Comparison of ENCODE assay signal across 8 mouse cellular contexts in genomic region chr17:23672761-23673160, GRCm38 (mm10). TPM values are rescaled to one million over a fixed set of nuclear protein-coding genes. Genes with fewer than 3 reads are reported as not detected.
A peak's percentile ranks its signal among the peaks of the same experiment; 100 is the strongest.
DNase-seq lines count a peak whose midpoint lies in the region; ATAC-seq lines count a peak whose summit lies in the region.

No protein-coding gene starts in this region.

- peak overlapping the region; percentile 91 for H3K9ac ChIP-seq in heart, embryonic 16.5 days (ENCODE audit: low read length)
- no peak overlapping the region for H3K9ac ChIP-seq in hindbrain, embryonic 14.5 days
- 0 out of 2 replicates have a peak overlapping the region, but pooled peaks have one; percentile 72 for H3K9ac ChIP-seq in midbrain, embryonic 13.5 days (replicated peaks)

- ATAC-seq in heart, embryonic 16.5 days (replicated peaks; ENCODE audit: extremely low read depth, insufficient read depth, low FRiP score), result no peak
- no peak for ATAC-seq in hindbrain, embryonic 14.5 days (ENCODE audit: low FRiP score)
- peak; percentile 0; the same call in 1 of the 2 replicates for ATAC-seq in midbrain, embryonic 13.5 days
- ATAC-seq in inflammation-experienced regulatory T-cells, adult 6 months, result no peak

- H3K9me3 ChIP-seq in heart, embryonic 16.5 days (replicated peaks; ENCODE audit: control insufficient read depth, low read length), result no peaks in the 10 kb centered on the region
- no peaks in the 10 kb centered on the region for H3K9me3 ChIP-seq in hindbrain, embryonic 14.5 days (ENCODE audit: control insufficient read depth, low read length)
- no peaks in the 10 kb centered on the region for H3K9me3 ChIP-seq in midbrain, embryonic 13.5 days

- peaks cover 27% of the 10 kb centered on the region for H3K36me3 ChIP-seq in heart, embryonic 16.5 days (ENCODE audit: control insufficient read depth, insufficient read depth)
- peaks cover 19% of the 10 kb centered on the region for H3K36me3 ChIP-seq in hindbrain, embryonic 14.5 days (replicated peaks; ENCODE audit: control insufficient read depth, insufficient read depth)
- H3K36me3 ChIP-seq in midbrain, embryonic 13.5 days, result peaks cover 23% of the 10 kb centered on the region

- H3K4me3 ChIP-seq in heart, embryonic 16.5 days (ENCODE audit: low read length), result peak overlapping the region; percentile 84
- peak overlapping the region; percentile 81 for H3K4me3 ChIP-seq in brown adipose tissue, adult 24 weeks (ENCODE audit: insufficient read depth, low read depth, low read length)
- peak overlapping the region; percentile 58 for H3K4me3 ChIP-seq in hindbrain, embryonic 14.5 days (replicated peaks; ENCODE audit: low read length)
- H3K4me3 ChIP-seq in midbrain, embryonic 13.5 days (replicated peaks), result peak overlapping the region; percentile 63; the same call in 1 of the 2 replicates

- peak overlapping the region; percentile 92 for H3K4me2 ChIP-seq in heart, embryonic 16.5 days (ENCODE audit: low read depth, low read length)
- H3K4me2 ChIP-seq in hindbrain, embryonic 14.5 days (replicated peaks), result peak overlapping the region; percentile 77
- H3K4me2 ChIP-seq in midbrain, embryonic 13.5 days (replicated peaks), result peak overlapping the region; percentile 73

- WGBS in heart, embryonic 16.5 days, result 65% methylated on average over 3 of the region's 3 CpGs
- 82% methylated on average over 3 of the region's 3 CpGs for WGBS in hindbrain, embryonic 14.5 days
- WGBS in midbrain, embryonic 13.5 days, result 73% methylated on average over 3 of the region's 3 CpGs

- no peak overlapping the region for H3K27ac ChIP-seq in heart, embryonic 16.5 days (ENCODE audit: low read length)
- H3K27ac ChIP-seq in brown adipose tissue, adult 24 weeks (replicated peaks; ENCODE audit: low read depth, low read length), result no peak overlapping the region
- H3K27ac ChIP-seq in hindbrain, embryonic 14.5 days, result no peak overlapping the region
- H3K27ac ChIP-seq in midbrain, embryonic 13.5 days, result no peak overlapping the region

- no peak for DNase-seq in heart, postnatal 36 days
- DNase-seq in hindbrain, embryonic 14.5 days (ENCODE audit: low spot score), result no peak
- DNase-seq in ovary, postnatal 14 days (ENCODE audit: low spot score), result no peak
- no peak for DNase-seq in ovary, adult 18-20 months (ENCODE audit: low spot score)

- H3K27me3 ChIP-seq in heart, embryonic 16.5 days (ENCODE audit: control insufficient read depth, insufficient read depth, low read length), result no peaks in the 10 kb centered on the region
- peaks cover 28% of the 10 kb centered on the region for H3K27me3 ChIP-seq in hindbrain, embryonic 14.5 days (ENCODE audit: control insufficient read depth, insufficient read depth, low read length)
- H3K27me3 ChIP-seq in midbrain, embryonic 13.5 days, result peaks cover 33% of the 10 kb centered on the region

- H3K4me1 ChIP-seq in heart, embryonic 16.5 days (ENCODE audit: control insufficient read depth, insufficient read depth, low read length), result peaks cover 31% of the 10 kb centered on the region
- H3K4me1 ChIP-seq in brown adipose tissue, adult 24 weeks (ENCODE audit: control insufficient read depth, insufficient read depth, insufficient read length, low read length), result peaks cover 6% of the 10 kb centered on the region; the same call in 1 of the 2 replicates
- H3K4me1 ChIP-seq in hindbrain, embryonic 14.5 days (replicated peaks; ENCODE audit: control insufficient read depth, insufficient read depth, low read length), result peaks cover 26% of the 10 kb centered on the region
- H3K4me1 ChIP-seq in midbrain, embryonic 13.5 days (replicated peaks), result peaks cover 40% of the 10 kb centered on the region

- intact Hi-C loops in heart, postnatal 36 days (cut with DNase I), result no loop called here

RNA-seq across cellular contexts. Expression of gene Hcfc1r1, which starts 0.6 kb away (rescaled TPM):
- 214 and 247 TPM in 2 replicates for polyA plus RNA-seq in heart, embryonic 16.5 days (2015; fragmentation: Nextera tagmentation; extraction: Ambion mirVana)
- total RNA-seq in heart, postnatal 36 days (2021), result 100 to 1,000 TPM; 196 to 206 TPM
- 284 and 292 TPM in 2 replicates for polyA plus RNA-seq in brown adipose tissue, adult 24 weeks (2012; ENCODE audit: insufficient read depth, insufficient read length, missing spikeins)
- polyA plus RNA-seq in hindbrain, embryonic 14.5 days (2014; fragmentation: Nextera tagmentation; extraction: Ambion mirVana), result 129 and 143 TPM in 2 replicates
- polyA plus RNA-seq in midbrain, embryonic 13.5 days (2015; fragmentation: Nextera tagmentation; extraction: Ambion mirVana), result 84.9 and 90.9 TPM in 2 replicates
- polyA plus RNA-seq in inflammation-experienced regulatory T-cells, adult 6 months (2017; shearing (Covaris generic)), result 10 to 100 TPM; 62.6 to 79.5 (median 70.7) TPM

RNA-seq across cellular contexts. Expression of gene Thoc6, which starts 0.9 kb away (rescaled TPM):
- polyA plus RNA-seq in heart, embryonic 16.5 days (2015; fragmentation: Nextera tagmentation; extraction: Ambion mirVana), result 38.7 and 39.1 TPM in 2 replicates
- 10 to 100 TPM; 11.6 to 11.7 TPM for total RNA-seq in heart, postnatal 36 days (2021)
- polyA plus RNA-seq in brown adipose tissue, adult 24 weeks (2012; ENCODE audit: insufficient read depth, insufficient read length, missing spikeins), result 13.0 and 16.3 TPM in 2 replicates
- polyA plus RNA-seq in hindbrain, embryonic 14.5 days (2014; fragmentation: Nextera tagmentation; extraction: Ambion mirVana), result 39.7 and 40.0 TPM in 2 replicates
- polyA plus RNA-seq in midbrain, embryonic 13.5 days (2015; fragmentation: Nextera tagmentation; extraction: Ambion mirVana), result 44.8 and 46.5 TPM in 2 replicates
- 10 to 100 TPM; 27.1 to 36.7 (median 27.5) TPM for polyA plus RNA-seq in inflammation-experienced regulatory T-cells, adult 6 months (2017; shearing (Covaris generic))

RNA-seq across cellular contexts. Expression of gene Tnfrsf12a, which starts 4.5 kb away (rescaled TPM):
- 100 and 122 TPM in 2 replicates for polyA plus RNA-seq in heart, embryonic 16.5 days (2015; fragmentation: Nextera tagmentation; extraction: Ambion mirVana)
- 100 to 1,000 TPM in 1 of 2 experiments, 10 to 100 TPM in 1; 59.4 to 101 TPM for total RNA-seq in heart, postnatal 36 days (2021)
- polyA plus RNA-seq in brown adipose tissue, adult 24 weeks (2012; ENCODE audit: insufficient read depth, insufficient read length, missing spikeins), result 20.5 and 40.5 TPM in 2 replicates
- 3.1 and 3.7 TPM in 2 replicates for polyA plus RNA-seq in hindbrain, embryonic 14.5 days (2014; fragmentation: Nextera tagmentation; extraction: Ambion mirVana)
- polyA plus RNA-seq in midbrain, embryonic 13.5 days (2015; fragmentation: Nextera tagmentation; extraction: Ambion mirVana), result 1.4 and 2.9 TPM in 2 replicates
- 1 to 10 TPM; 3.7 to 6.5 (median 4.6) TPM for polyA plus RNA-seq in inflammation-experienced regulatory T-cells, adult 6 months (2017; shearing (Covaris generic))

RNA-seq across cellular contexts. Expression of gene Cldn6, which starts 6.3 kb away (rescaled TPM):
- 1.7 and 15.9 TPM in 2 replicates for polyA plus RNA-seq in heart, embryonic 16.5 days (2015; fragmentation: Nextera tagmentation; extraction: Ambion mirVana)
- not detected for total RNA-seq in heart, postnatal 36 days (2021)
- not detected in 2 replicates for polyA plus RNA-seq in brown adipose tissue, adult 24 weeks (2012; ENCODE audit: insufficient read depth, insufficient read length, missing spikeins)
- polyA plus RNA-seq in hindbrain, embryonic 14.5 days (2014; fragmentation: Nextera tagmentation; extraction: Ambion mirVana), result 0.24 and 0.26 TPM in 2 replicates
- 0.15 and 0.17 TPM in 2 replicates for polyA plus RNA-seq in midbrain, embryonic 13.5 days (2015; fragmentation: Nextera tagmentation; extraction: Ambion mirVana)
- not detected for polyA plus RNA-seq in inflammation-experienced regulatory T-cells, adult 6 months (2017; shearing (Covaris generic))

RNA-seq across cellular contexts. Expression of gene Cldn9, which starts 11.1 kb away (rescaled TPM):
- 0.22 and 0.84 TPM in 2 replicates for polyA plus RNA-seq in heart, embryonic 16.5 days (2015; fragmentation: Nextera tagmentation; extraction: Ambion mirVana)
- not detected for total RNA-seq in heart, postnatal 36 days (2021)
- polyA plus RNA-seq in brown adipose tissue, adult 24 weeks (2012; ENCODE audit: insufficient read depth, insufficient read length, missing spikeins), result not detected in 2 replicates
- 1.7 and 2.6 TPM in 2 replicates for polyA plus RNA-seq in hindbrain, embryonic 14.5 days (2014; fragmentation: Nextera tagmentation; extraction: Ambion mirVana)
- 0.32 and 1.1 TPM in 2 replicates for polyA plus RNA-seq in midbrain, embryonic 13.5 days (2015; fragmentation: Nextera tagmentation; extraction: Ambion mirVana)
- not detected for polyA plus RNA-seq in inflammation-experienced regulatory T-cells, adult 6 months (2017; shearing (Covaris generic))
